ENCODE assay signal across 8 mouse cellular contexts in the genomic region with DNA sequence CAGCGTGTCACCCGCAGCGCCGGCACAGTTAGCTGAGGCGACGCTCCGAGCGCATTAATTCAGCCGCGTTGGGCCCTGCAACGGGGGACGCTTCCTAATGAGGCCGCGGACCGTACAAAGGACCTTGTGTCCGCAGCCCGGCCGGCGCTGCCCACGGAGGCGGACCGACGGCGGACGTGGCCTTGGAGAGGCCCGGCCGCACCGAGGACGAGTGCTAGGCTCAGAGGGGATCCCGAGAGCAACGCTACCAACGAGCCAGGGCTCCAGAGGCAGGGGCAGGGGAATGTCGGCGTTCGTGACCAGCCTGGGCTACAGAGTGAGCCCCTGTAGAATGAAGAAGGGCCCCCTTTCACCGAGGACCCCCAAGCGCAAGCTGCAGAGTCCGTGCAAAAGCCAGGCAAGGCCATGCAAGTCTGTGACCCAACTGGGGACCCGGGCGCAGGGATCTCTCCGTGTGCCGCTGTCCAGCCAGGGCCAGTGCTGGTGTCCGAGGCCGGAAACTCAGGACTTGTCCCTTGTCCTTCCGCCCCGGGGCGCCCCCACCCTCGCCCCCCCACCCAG. TPM values are rescaled to one million over a fixed set of nuclear protein-coding genes. Genes with fewer than 3 reads are reported as not detected.
DNase-seq lines count a peak whose midpoint lies in the region; ATAC-seq and TF ChIP-seq lines count a peak whose summit lies in the region.

No protein-coding gene starts in this region.

- no peak for TF ChIP-seq CTCF in gastrocnemius, adult 2 months (IDR thresholded peaks at IDR 0.05)

- under 1% methylated on average over 48 of the region's 48 CpGs for WGBS in forebrain, embryonic 12.5 days
- WGBS in intestine, embryonic 16.5 days, result under 1% methylated on average over 48 of the region's 48 CpGs
- under 1% methylated on average over 48 of the region's 48 CpGs for WGBS in lung, embryonic 15.5 days

- peak overlapping the region; percentile 6 for H3K27ac ChIP-seq in gastrocnemius, adult 2 months
- H3K27ac ChIP-seq in forebrain, embryonic 12.5 days, result peak overlapping the region; percentile 85
- H3K27ac ChIP-seq in intestine, embryonic 16.5 days (ENCODE audit: low read length), result no peak overlapping the region
- no peak overlapping the region for H3K27ac ChIP-seq in lung, embryonic 15.5 days

- peak; percentile 42 for DNase-seq in gastrocnemius, adult 2 months
- DNase-seq in gastrocnemius, adult 8-10 months (ENCODE audit: low spot score in 2 of 2), result no peak
- peak; percentile 29 for DNase-seq in ZHBTc4 (ENCODE audit: low read depth, low spot score)
- peak; percentile 64 for DNase-seq in right cerebral cortex, postnatal 4 days
- DNase-seq in urinary bladder, adult 18-20 months (ENCODE audit: low spot score in 2 of 2), result no peak

- H3K9ac ChIP-seq in forebrain, embryonic 12.5 days, result peak overlapping the region; percentile 74
- H3K9ac ChIP-seq in intestine, embryonic 16.5 days (ENCODE audit: low read depth, low read length), result peak overlapping the region; percentile 57
- peak overlapping the region; percentile 44 for H3K9ac ChIP-seq in lung, embryonic 15.5 days

- H3K4me2 ChIP-seq in forebrain, embryonic 12.5 days, result peak overlapping the region; percentile 74
- peak overlapping the region; percentile 76 for H3K4me2 ChIP-seq in intestine, embryonic 16.5 days (ENCODE audit: low read depth, low read length)
- H3K4me2 ChIP-seq in lung, embryonic 15.5 days, result peak overlapping the region; percentile 72

- intact Hi-C loops in gastrocnemius, adult 2 months (cut with DNase I), result no loop called here

- H3K4me3 ChIP-seq in gastrocnemius, adult 2 months, result peak overlapping the region; percentile 68
- H3K4me3 ChIP-seq in forebrain, embryonic 12.5 days (replicated peaks), result peak overlapping the region; percentile 45
- H3K4me3 ChIP-seq in intestine, embryonic 16.5 days (ENCODE audit: low read length), result peak overlapping the region; percentile 47
- peak overlapping the region; percentile 41 for H3K4me3 ChIP-seq in lung, embryonic 15.5 days

- H3K27me3 ChIP-seq in forebrain, embryonic 12.5 days, result peaks cover 47% of the 10 kb centered on the region
- peaks cover 29% of the 10 kb centered on the region for H3K27me3 ChIP-seq in intestine, embryonic 16.5 days (replicated peaks; ENCODE audit: control insufficient read depth, insufficient read depth, low read length)
- H3K27me3 ChIP-seq in lung, embryonic 15.5 days, result peaks cover 41% of the 10 kb centered on the region

- peaks cover 65% of the 10 kb centered on the region for H3K4me1 ChIP-seq in forebrain, embryonic 12.5 days
- peaks cover 12% of the 10 kb centered on the region for H3K4me1 ChIP-seq in intestine, embryonic 16.5 days (ENCODE audit: control insufficient read depth, insufficient read depth, low read length)
- H3K4me1 ChIP-seq in lung, embryonic 15.5 days, result peaks cover 15% of the 10 kb centered on the region

- no peaks in the 10 kb centered on the region for H3K9me3 ChIP-seq in forebrain, embryonic 12.5 days
- no peaks in the 10 kb centered on the region for H3K9me3 ChIP-seq in intestine, embryonic 16.5 days (ENCODE audit: control insufficient read depth, low read length)
- no peaks in the 10 kb centered on the region for H3K9me3 ChIP-seq in lung, embryonic 15.5 days

- peak; percentile 55 for ATAC-seq in forebrain, embryonic 12.5 days (ENCODE audit: low FRiP score)
- ATAC-seq in intestine, embryonic 16.5 days, result peak; percentile 48; the same call in 1 of the 2 replicates
- no peak; the same call in 1 of the 2 replicates for ATAC-seq in lung, embryonic 15.5 days (ENCODE audit: borderline replicate concordance, extremely low read depth, low FRiP score, low TSS enrichment)

- H3K36me3 ChIP-seq in forebrain, embryonic 12.5 days (replicated peaks), result peaks cover 30% of the 10 kb centered on the region
- no peaks in the 10 kb centered on the region for H3K36me3 ChIP-seq in intestine, embryonic 16.5 days (ENCODE audit: control insufficient read depth, insufficient read depth, low read length)
- H3K36me3 ChIP-seq in lung, embryonic 15.5 days, result peaks cover 10% of the 10 kb centered on the region; the same call in 1 of the 2 replicates

RNA-seq across cellular contexts. Expression of a gene that starts 11.3 kb away (rescaled TPM):
- under 1 TPM; 0.23 to 0.73 TPM for total RNA-seq in gastrocnemius, adult 2 months (2021)
- under 1 TPM; 0.19 to 0.48 (median 0.36) TPM for total RNA-seq in gastrocnemius, adult 8-10 months (2022)
- 36.4 and 48.9 TPM in 2 replicates for polyA plus RNA-seq in forebrain, embryonic 12.5 days (2016; fragmentation: Nextera tagmentation; extraction: Ambion mirVana)
- polyA plus RNA-seq in intestine, embryonic 16.5 days (2015; fragmentation: Nextera tagmentation; extraction: Ambion mirVana), result 7.4 and 8.1 TPM in 2 replicates
- polyA plus RNA-seq in lung, embryonic 15.5 days (2015; fragmentation: Nextera tagmentation; extraction: Ambion mirVana), result 16.0 and 17.3 TPM in 2 replicates

RNA-seq across cellular contexts. Expression of a gene that starts 17.8 kb away (rescaled TPM):
- 1 to 10 TPM; 6.6 to 7.1 TPM for total RNA-seq in gastrocnemius, adult 2 months (2021)
- 1 to 10 TPM; 4.3 to 7.8 (median 6.9) TPM for total RNA-seq in gastrocnemius, adult 8-10 months (2022)
- polyA plus RNA-seq in forebrain, embryonic 12.5 days (2016; fragmentation: Nextera tagmentation; extraction: Ambion mirVana), result 11.1 and 11.6 TPM in 2 replicates
- polyA plus RNA-seq in intestine, embryonic 16.5 days (2015; fragmentation: Nextera tagmentation; extraction: Ambion mirVana), result 23.6 TPM in 2 replicates
- 11.6 and 14.7 TPM in 2 replicates for polyA plus RNA-seq in lung, embryonic 15.5 days (2015; fragmentation: Nextera tagmentation; extraction: Ambion mirVana)

RNA-seq across cellular contexts. Expression of a gene that starts 24.8 kb away (rescaled TPM):
- 10 to 100 TPM; 22.1 to 30.7 TPM for total RNA-seq in gastrocnemius, adult 2 months (2021)
- 10 to 100 TPM; 23.4 to 49.1 (median 31.4) TPM for total RNA-seq in gastrocnemius, adult 8-10 months (2022)
- polyA plus RNA-seq in forebrain, embryonic 12.5 days (2016; fragmentation: Nextera tagmentation; extraction: Ambion mirVana), result 224 and 240 TPM in 2 replicates
- 53.2 and 62.6 TPM in 2 replicates for polyA plus RNA-seq in intestine, embryonic 16.5 days (2015; fragmentation: Nextera tagmentation; extraction: Ambion mirVana)
- 94.6 and 95.1 TPM in 2 replicates for polyA plus RNA-seq in lung, embryonic 15.5 days (2015; fragmentation: Nextera tagmentation; extraction: Ambion mirVana)

RNA-seq across cellular contexts. Expression of a gene that starts 35.7 kb away (rescaled TPM):
- total RNA-seq in gastrocnemius, adult 2 months (2021), result 10 to 100 TPM; 12.2 to 19.2 TPM
- 10 to 100 TPM; 12.7 to 16.9 (median 15.2) TPM for total RNA-seq in gastrocnemius, adult 8-10 months (2022)
- polyA plus RNA-seq in forebrain, embryonic 12.5 days (2016; fragmentation: Nextera tagmentation; extraction: Ambion mirVana), result 55.5 and 58.4 TPM in 2 replicates
- polyA plus RNA-seq in intestine, embryonic 16.5 days (2015; fragmentation: Nextera tagmentation; extraction: Ambion mirVana), result 40.9 and 42.4 TPM in 2 replicates
- 64.5 and 66.2 TPM in 2 replicates for polyA plus RNA-seq in lung, embryonic 15.5 days (2015; fragmentation: Nextera tagmentation; extraction: Ambion mirVana)

RNA-seq across cellular contexts. Expression of a gene that starts 42.5 kb away (rescaled TPM):
- 10 to 100 TPM; 34.3 to 39.8 TPM for total RNA-seq in gastrocnemius, adult 2 months (2021)
- total RNA-seq in gastrocnemius, adult 8-10 months (2022), result 10 to 100 TPM; 20.8 to 36.0 (median 29.5) TPM
- polyA plus RNA-seq in forebrain, embryonic 12.5 days (2016; fragmentation: Nextera tagmentation; extraction: Ambion mirVana), result 45.0 and 50.3 TPM in 2 replicates
- 8.8 and 10.3 TPM in 2 replicates for polyA plus RNA-seq in intestine, embryonic 16.5 days (2015; fragmentation: Nextera tagmentation; extraction: Ambion mirVana)
- 17.5 and 18.6 TPM in 2 replicates for polyA plus RNA-seq in lung, embryonic 15.5 days (2015; fragmentation: Nextera tagmentation; extraction: Ambion mirVana)

Comparison
In these comparisons a context has a peak if more than half of its experiments do, and no peak if none do; other contexts are left out.
1. DNase-seq: peak in gastrocnemius, adult 2 months (single experiment), ZHBTc4 (single experiment) and right cerebral cortex, postnatal 4 days (single experiment); none in gastrocnemius, adult 8-10 months (0 of 2) and urinary bladder, adult 18-20 months (0 of 2).
2. H3K27ac ChIP-seq: peak in gastrocnemius, adult 2 months (single experiment) and forebrain, embryonic 12.5 days (single experiment); none in intestine, embryonic 16.5 days (single experiment) and lung, embryonic 15.5 days (single experiment).
3. Peak in every context shown above with its lines, with median percentiles within 50 percentile points of each other: H3K4me3 ChIP-seq, H3K4me2 ChIP-seq and H3K9ac ChIP-seq.